Mouse (Mus musculus) cerebellum, adult 18-20 months (tissue): ENCODE measurements around the gene Szt2.

Source experiments
- DNase-seq, 2 experiments: peaks; one replicate each; pipeline ENCODE4 v3.0.0; 2021

Gene Szt2

DNA sequence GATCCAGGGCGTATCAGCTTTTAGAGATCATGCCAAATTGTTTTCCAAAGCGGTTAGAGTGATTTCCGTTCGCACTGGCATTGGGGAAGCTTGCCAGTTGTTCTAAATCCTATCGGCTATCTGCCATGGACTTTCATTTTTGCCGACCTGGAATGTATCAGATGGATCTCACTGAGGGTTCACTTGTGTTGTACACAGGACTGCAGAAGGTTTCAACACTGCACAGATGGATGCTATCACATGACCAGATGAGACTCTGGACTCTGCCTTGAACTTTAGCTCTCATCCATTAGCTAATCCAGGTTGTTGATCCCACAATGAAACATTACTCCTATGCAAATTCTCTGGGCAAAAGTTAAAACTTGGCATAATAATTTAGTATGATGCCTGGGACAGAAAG, 52.3 kb downstream of the Szt2 start:
- DNase-seq, result no peak

GRCm38 (mm10) chr4:118354289-118354688, 54.8 kb downstream of the Szt2 start:
- no peak for DNase-seq

DNA sequence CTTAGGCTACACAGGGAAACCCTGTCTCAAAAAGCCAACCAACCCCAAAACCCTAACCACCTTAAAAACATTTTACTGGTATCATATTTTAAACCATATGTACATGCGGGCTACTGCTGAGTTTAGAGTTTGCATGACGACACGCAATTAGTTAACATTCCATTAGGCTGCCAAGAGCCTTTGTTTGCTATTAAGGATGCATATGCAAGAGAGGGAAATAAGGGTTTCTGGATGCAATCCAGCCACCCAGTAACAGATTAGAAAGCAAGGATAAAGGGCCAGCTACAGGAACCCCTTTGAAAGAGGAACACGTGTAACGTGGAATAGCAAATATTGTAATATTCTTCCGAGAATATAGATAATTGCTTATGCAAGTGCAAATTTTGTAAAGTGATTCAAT, 55.4 kb downstream of the Szt2 start:
- DNase-seq, result no peak

DNA sequence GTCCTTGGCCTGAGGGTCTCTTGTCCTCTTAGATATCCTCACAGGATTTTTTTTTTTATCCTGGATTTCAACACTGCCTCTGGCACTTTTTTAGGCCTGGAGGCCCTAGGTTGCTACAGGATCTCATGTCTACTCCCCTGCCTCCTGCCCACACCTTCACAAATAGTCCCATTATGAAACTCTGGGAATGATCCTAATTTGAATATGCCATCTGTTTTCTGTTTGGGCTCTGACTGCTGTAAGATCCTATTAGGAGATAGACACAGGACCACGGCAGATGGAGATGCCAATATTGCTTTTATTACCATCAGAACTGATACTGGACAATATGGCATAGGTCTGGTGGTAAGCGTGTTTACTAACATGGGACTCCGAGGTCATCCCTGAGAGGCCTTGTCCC, 57.2 kb downstream of the Szt2 start:
- DNase-seq, result no peak

GRCm38 (mm10) chr4:118350864-118351263, 58.2 kb downstream of the Szt2 start:
- DNase-seq, result no peak

- DNase-seq, result no peak
Measured at GRCm38 (mm10) chr4:118347529-118348309, 61.4 kb downstream of the Szt2 start.

GRCm38 (mm10) chr4:118341447-118341846, 67.6 kb downstream of the Szt2 start:
- DNase-seq, result no peak

DNA sequence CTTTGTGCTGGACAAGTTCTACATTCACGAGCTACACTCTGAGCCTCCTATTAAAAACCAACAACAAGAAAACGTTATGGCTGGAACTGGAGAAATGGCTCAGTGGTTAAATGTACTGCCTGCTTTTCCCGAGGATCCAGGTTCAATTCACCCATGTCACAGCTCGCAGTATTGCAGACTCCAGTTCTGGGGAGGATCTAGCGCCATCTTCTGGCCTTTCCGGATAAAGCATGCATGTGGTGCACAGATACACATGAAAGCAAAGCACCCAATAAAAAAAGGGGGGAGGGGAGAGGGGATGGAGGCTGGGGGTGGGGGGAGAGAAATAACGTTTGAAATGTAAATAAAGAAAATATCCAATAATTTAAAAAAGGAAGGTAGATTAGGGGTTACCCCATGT, 72.4 kb downstream of the Szt2 start:
- DNase-seq, result peak; percentile 21 to 25

DNA sequence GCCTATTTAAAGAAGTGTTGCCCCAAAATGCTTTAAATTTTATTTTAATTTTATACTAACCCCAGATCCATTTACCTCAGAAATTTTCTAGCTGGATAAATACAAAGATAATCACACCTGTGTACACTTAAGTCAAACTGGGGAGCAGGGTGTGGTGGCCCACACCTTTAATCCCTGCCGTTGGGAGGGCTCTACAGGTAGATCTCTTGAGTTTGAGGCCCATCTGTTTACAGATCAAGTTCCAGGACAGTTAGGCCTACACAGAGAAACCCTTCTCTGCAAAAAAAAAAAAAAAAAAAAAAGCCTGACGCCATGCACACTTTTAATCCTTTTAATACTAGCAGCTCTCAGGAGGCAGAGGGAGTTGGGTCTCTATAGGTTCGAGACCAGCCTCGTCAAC, 73.1 kb downstream of the Szt2 start:
- no peak for DNase-seq

DNA sequence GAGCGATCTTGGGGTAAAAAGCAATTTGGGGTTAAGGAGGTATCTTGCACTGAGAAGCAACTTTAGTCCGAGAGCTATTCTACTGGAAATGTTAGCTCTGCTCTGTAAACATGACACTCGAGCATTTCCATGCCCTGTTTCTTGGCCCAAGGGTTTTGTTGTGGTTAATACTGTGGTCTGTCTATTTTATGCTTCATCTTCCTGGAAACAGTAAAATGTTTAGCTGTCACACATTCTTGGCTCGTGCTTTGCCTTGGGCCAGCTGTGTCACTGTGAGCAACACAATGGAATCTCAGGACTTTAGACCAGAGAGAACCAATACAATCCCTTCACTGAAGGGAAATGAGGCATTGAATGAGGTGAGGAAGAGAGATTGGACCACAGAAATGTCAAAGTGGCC, 77.3 kb downstream of the Szt2 start:
- DNase-seq, result no peak

- no peak for DNase-seq
Measured at GRCm38 (mm10) chr4:118326476-118326875, 82.6 kb downstream of the Szt2 start.

GRCm38 (mm10) chr4:118320636-118321035, 88.4 kb downstream of the Szt2 start:
- DNase-seq, result no peak

- no peak for DNase-seq
Measured at GRCm38 (mm10) chr4:118319706-118320344, 89.2 kb downstream of the Szt2 start.

- no peak for DNase-seq
Measured at GRCm38 (mm10) chr4:118316662-118317061, 92.4 kb downstream of the Szt2 start.

DNA sequence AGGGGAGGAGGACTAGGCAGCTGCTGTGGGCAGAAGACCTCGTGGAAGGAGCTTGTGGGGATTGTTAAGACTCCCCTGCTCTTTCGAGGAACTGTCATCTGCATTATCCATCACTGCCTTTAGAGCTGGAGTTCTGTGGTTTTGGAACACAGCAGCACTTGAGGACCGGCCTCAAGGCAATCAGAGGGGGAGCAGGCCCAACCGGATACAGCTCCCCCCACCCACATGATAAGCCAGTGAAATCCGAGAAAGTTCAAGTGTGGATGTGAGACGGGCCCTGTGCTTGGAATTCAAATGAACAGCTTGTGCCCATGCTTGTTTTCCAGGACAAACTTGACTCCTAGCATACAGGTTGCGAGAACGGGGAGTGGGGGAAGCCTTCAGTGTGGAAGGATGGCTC, 93.8 kb downstream of the Szt2 start:
- DNase-seq, result no peak
